Mouse (Mus musculus) embryonic facial prominence, embryonic 15.5 days (tissue): ENCODE results near the gene Mixl1. TPM values are rescaled to one million over a fixed set of nuclear protein-coding genes. Genes with fewer than 3 reads are reported as not detected.

Experiments
- ATAC-seq: fragments of 200-750 bp; cut with Nextera tagmentation; 2 replicates; pipeline ENCODE4 v1.8.0; 2017; ENCODE audit warnings: low read depth, moderate TSS enrichment; ENCODE audit not compliant: insufficient number of reproducible peaks, low FRiP score, low TSS enrichment
- H3K27ac ChIP-seq: fragments of 300-500 bp; sonication (generic); replicated peaks from 2 replicates; pipeline ENCODE4 v1.5.1; 2015; ENCODE audit warnings: mild to moderate bottlenecking, inconsistent platforms
- H3K27me3 ChIP-seq: fragments of 300-500 bp; sonication (generic); 2 replicates; pipeline ENCODE4 v1.6.1; 2015; ENCODE audit warnings: inconsistent platforms
- H3K36me3 ChIP-seq: fragments of 300-500 bp; sonication (generic); 2 replicates; pipeline ENCODE4 v1.6.1; 2015; ENCODE audit warnings: mild to moderate bottlenecking, inconsistent platforms
- H3K4me1 ChIP-seq: fragments of 300-500 bp; sonication (generic); 2 replicates; pipeline ENCODE4 v1.6.1; 2015; ENCODE audit warnings: inconsistent platforms
- H3K4me2 ChIP-seq: fragments of 300-500 bp; sonication (generic); replicated peaks from 2 replicates; pipeline ENCODE4 v1.6.1; 2015; ENCODE audit warnings: mild to moderate bottlenecking, inconsistent platforms
- H3K4me3 ChIP-seq: fragments of 300-500 bp; sonication (generic); replicated peaks from 2 replicates; pipeline ENCODE4 v1.5.1; 2015; ENCODE audit warnings: mild to moderate bottlenecking, inconsistent platforms
- H3K9ac ChIP-seq: fragments of 300-500 bp; sonication (generic); 2 replicates; pipeline ENCODE4 v1.6.1; 2015; ENCODE audit warnings: inconsistent platforms
- H3K9me3 ChIP-seq: fragments of 300-500 bp; sonication (generic); replicated peaks from 2 replicates; pipeline ENCODE4 v1.6.1; 2016; ENCODE audit warnings: inconsistent platforms
- WGBS: fragments of 180-500 bp; shearing (Covaris S2); methylation state at CpG from one replicate; pipeline ENCODE4 v1.1.7; 2015; 5-methylcytosine and 5-hydroxymethylcytosine counted together
- polyA plus RNA-seq: library from polyadenylated mRNA; unstranded; fragments of >200 nt; fragmentation: Nextera tagmentation; extraction: Ambion mirVana; gene quantifications from 2 replicates; pipeline ENCODE4 v1.2.1, GENCODE M21; 2015

The Mixl1 gene
- 0.11 and 0.14 TPM in 2 replicates for polyA plus RNA-seq

DNA sequence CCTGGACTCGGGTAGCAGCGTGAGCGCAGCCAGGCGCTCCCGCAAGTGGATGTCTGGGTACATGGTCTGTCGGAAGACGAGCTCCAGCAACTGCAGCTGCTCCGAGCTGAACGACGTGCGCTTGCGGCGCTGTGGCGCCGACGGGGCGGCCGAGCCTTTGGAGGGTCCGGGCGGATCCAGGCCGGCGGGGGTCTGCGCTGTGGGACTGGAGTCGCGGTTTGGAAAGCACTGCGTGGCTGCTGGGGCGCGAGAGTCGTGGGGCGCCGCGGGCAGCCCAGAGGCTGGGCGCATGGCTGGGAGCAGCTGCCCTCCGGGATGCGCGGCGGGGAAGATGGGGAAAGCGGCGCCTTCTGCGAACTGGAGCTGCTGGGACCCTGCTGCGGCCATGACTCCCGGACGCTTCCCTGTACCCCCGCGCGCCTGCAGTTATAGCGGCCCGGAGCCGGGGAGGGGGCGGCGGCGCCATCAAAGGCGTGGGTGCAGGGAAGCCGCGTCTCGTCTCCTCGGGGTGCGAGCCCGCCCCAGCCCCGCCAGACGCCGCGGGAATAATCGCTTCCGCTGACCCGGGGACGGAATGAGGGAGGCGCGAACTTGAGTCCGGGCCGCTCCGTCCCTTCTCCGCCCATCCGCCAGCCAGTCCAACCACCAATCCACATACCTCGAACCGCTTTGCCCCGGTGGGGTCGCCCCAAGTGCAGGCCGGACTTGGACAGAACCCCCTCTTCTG is at the start of gene Mixl1:
Mixl1 (minus strand) TSS at position 409 of the 727 bp plus-strand sequence.
- peaks cover 10% of the 10 kb centered on the region for H3K4me1 ChIP-seq
- under 1% methylated on average over 79 of the region's 79 CpGs for WGBS
- H3K36me3 ChIP-seq, result 0 out of 2 replicates have a peak, but pooled peaks cover 8% of the 10 kb centered on the region
- ATAC-seq, result 0 out of 2 replicates have a peak, but pooled peaks have one; percentile 24
- H3K4me2 ChIP-seq, result peak within 1 kb of the TSS; percentile 80
- H3K27me3 ChIP-seq, result peaks cover 52% of the 10 kb centered on the region
- no peak within 1 kb of the TSS for H3K27ac ChIP-seq
- peak within 1 kb of the TSS; percentile 42 for H3K4me3 ChIP-seq
- no peaks in the 10 kb centered on the region for H3K9me3 ChIP-seq
- H3K9ac ChIP-seq, result 0 out of 2 replicates have a peak within 1 kb of the TSS, but pooled peaks have one; percentile 16

DNA sequence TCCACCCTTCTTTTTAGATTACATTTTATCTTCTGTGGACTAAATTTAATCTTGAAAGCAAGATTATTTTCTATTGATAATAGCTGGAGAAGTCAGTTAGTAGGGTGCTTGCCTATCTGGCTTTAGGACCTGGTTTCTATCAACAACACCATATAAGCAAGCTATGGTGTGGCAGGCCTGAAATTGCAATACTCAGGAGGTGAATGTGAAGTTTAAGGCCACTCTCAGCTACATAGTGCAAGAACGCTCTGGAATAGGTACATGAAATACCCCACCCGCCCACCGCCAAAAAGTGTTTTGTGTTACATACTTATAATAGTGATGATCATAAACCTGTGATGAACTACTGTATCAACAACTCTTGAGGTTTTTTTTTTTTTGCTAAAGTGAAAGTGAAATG is 32.4 kb upstream of the Mixl1 start:
- WGBS, result 86% methylated on average over 3 of the region's 3 CpGs
- Histone ChIP-seq H3K36me3 (peaks cover 4% of the 10 kb centered on the region), H3K9me3 (no peaks in the 10 kb centered on the region), H3K4me3 (no peak overlapping the region), H3K9ac (no peak overlapping the region), H3K27me3 (no peaks in the 10 kb centered on the region), H3K27ac (no peak overlapping the region), H3K4me1 (peaks cover 19% of the 10 kb centered on the region), H3K4me2 (no peak overlapping the region)
- ATAC-seq, result no peak

DNA sequence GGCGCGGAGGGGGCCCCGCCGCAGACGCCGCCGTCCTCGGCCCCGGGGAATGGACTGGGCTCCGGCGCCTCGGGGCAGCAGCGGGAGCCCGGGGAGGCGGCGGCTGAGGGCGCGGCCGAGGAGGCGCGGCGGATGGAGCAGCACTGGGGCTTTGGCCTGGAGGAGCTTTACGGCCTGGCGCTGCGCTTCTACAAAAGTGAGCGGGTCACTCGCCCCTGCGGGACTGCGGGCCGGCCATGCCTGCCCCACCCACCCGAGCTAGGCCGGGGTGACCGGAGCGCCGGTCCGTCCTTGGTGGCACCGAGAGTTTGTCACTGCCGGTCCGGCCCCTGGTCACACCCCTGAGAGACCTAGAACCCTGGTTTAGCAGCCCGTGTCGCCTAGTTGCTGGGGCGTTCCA is 29.3 kb upstream of the Mixl1 start:
- WGBS, result under 1% methylated on average over 42 of the region's 42 CpGs

DNA sequence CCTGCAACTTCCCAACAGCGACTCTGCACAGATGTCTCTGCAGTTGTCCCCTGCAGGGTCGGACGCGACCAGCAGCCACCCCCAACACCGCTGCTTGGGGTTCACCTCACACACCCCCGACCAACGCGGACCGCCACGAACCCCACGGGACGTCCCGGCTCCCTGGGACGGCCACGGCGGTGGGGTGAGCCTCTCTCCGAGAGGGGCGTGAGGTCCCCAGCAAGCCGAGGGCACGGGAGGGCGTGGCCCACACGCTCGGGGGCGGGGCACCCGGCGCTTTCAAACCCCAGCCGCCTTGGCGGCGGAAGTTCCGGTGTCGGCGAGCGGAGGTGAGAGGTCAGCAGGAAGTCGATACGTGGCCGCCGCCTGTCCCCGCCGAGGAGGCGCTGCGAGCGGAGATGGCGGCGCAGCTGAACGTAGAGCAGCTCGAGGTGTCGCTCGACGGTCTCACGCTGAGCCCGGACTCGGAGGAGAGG is 28.9 kb upstream of the Mixl1 start, which contains the start of gene Acbd3:
Acbd3 (plus strand) TSS at position 340 of the 476 bp plus-strand sequence.
- Histone ChIP-seq H3K4me3 (peak within 1 kb of the TSS; percentile 99), H3K4me1 (peaks cover 19% of the 10 kb centered on the region), H3K27me3 (no peaks in the 10 kb centered on the region), H3K4me2 (peak within 1 kb of the TSS; percentile 73), H3K9me3 (no peaks in the 10 kb centered on the region), H3K36me3 (no peaks in the 10 kb centered on the region), H3K9ac (peak within 1 kb of the TSS; percentile 98), H3K27ac (peak within 1 kb of the TSS; percentile 93)
- under 1% methylated on average over 52 of the region's 52 CpGs for WGBS
- ATAC-seq, result peak; percentile 92

More for the DNA sequence above, 29.3 kb upstream of the Mixl1 start:
- H3K27ac ChIP-seq, result peak overlapping the region; percentile 93
- no peak; the same call in 1 of the 2 replicates for ATAC-seq
- H3K4me2 ChIP-seq, result peak overlapping the region; percentile 73
- H3K27me3 ChIP-seq, result no peaks in the 10 kb centered on the region
- H3K36me3 ChIP-seq, result no peaks in the 10 kb centered on the region
- peak overlapping the region; percentile 98 for H3K9ac ChIP-seq
- H3K4me3 ChIP-seq, result peak overlapping the region; percentile 99
- H3K9me3 ChIP-seq, result no peaks in the 10 kb centered on the region
- H3K4me1 ChIP-seq, result peaks cover 19% of the 10 kb centered on the region

DNA sequence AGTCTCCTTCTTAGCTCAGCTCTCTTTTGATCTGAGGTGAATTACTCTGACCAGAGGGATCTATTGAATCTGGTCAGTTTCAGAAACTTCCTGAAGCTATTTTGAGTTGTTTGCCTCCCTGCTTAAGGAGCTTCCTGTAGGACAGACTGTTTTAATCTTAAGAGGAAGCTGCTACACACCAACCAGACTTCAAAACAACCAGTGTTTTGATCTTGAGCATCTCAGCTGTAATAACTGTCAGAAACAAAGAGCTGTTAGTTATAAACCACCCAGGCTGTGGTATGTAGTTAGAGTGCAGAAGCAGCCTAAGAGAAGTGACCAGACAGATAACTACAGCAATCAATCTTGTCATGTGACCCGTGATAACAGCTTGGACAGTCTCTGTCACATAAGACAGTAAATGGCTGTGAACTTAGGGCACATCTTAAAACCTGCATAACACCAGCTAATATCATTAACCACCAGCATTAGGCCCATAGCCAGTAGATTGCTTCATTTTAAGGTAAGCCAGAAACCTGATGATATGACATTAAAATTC is 26.9 kb upstream of the Mixl1 start:
- Histone ChIP-seq H3K4me2 (no peak overlapping the region), H3K9ac (no peak overlapping the region), H3K27ac (no peak overlapping the region), H3K9me3 (no peaks in the 10 kb centered on the region), H3K4me3 (no peak overlapping the region), H3K4me1 (peaks cover 17% of the 10 kb centered on the region), H3K36me3 (no peaks in the 10 kb centered on the region), H3K27me3 (no peaks in the 10 kb centered on the region)
- no peak for ATAC-seq
- WGBS, result 63% methylated on average over 1 of the region's 1 CpGs

DNA sequence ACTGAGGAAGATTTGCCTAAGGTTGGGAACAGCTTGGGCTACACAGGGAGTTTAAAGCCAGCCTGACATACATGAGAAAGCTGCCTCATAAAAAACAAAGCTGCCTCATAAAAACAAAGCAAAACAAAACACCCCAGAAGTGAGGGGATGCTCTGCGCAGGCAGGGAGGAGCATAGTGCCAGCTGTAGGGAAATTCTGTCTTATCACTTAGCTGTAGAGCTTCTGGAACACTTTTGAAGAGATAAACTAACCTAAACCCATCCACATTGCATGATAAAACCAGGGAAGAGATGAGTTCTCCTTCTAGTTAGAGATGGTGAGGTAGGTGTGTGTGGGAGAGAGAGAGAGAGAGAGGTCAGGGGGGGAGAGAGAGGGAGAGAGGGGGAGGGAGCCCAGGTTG is 25.8 kb upstream of the Mixl1 start:
- H3K4me1 ChIP-seq, result peaks cover 7% of the 10 kb centered on the region
- H3K36me3 ChIP-seq, result no peaks in the 10 kb centered on the region
- no peak for ATAC-seq
- no peak overlapping the region for H3K4me2 ChIP-seq
- H3K9ac ChIP-seq, result no peak overlapping the region
- no peaks in the 10 kb centered on the region for H3K27me3 ChIP-seq
- no peak overlapping the region for H3K27ac ChIP-seq
- no peak overlapping the region for H3K4me3 ChIP-seq
- H3K9me3 ChIP-seq, result no peaks in the 10 kb centered on the region
- WGBS, result 69% methylated on average over 1 of the region's 1 CpGs

DNA sequence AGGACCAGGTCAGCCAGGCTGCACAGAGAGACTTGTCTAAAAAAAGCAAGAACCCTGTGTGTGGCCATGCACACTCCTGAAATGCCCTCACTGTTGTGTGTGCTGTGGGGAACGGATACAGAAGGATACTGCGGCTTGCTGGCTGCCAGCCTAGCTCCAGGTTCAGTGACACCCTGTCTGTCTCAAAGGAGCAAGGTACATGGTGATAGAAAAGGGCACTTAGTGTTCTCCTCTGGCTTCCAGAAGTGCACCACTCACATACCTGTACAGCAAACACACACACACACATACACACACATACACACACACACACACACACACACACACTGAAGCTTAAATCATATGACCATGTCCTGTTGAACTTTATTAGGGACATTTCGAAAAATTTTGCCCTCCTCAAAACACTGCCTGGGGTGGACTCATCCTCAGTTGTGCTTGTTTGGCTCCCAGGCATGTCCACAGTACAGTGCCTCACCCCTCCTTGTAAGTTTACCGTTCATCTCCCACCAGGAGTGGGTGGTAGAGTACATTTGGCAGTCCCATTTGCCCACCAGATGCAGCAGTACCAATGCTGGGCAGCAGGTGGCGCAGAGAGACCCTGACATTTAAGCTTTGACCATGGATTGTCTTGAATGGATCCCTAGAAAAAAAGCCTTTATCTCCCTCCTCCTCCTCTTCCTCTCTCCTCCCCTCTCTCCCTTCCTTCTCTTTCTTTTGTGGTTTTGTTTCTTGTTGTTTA is 23.3 kb upstream of the Mixl1 start:
- no peaks in the 10 kb centered on the region for H3K4me1 ChIP-seq
- H3K36me3 ChIP-seq, result no peaks in the 10 kb centered on the region
- no peak overlapping the region for H3K4me2 ChIP-seq
- H3K4me3 ChIP-seq, result no peak overlapping the region
- no peak for ATAC-seq
- WGBS, result 42% methylated on average over 5 of the region's 5 CpGs
- H3K27ac ChIP-seq, result no peak overlapping the region
- no peaks in the 10 kb centered on the region for H3K9me3 ChIP-seq
- H3K27me3 ChIP-seq, result no peaks in the 10 kb centered on the region
- H3K9ac ChIP-seq, result no peak overlapping the region

DNA sequence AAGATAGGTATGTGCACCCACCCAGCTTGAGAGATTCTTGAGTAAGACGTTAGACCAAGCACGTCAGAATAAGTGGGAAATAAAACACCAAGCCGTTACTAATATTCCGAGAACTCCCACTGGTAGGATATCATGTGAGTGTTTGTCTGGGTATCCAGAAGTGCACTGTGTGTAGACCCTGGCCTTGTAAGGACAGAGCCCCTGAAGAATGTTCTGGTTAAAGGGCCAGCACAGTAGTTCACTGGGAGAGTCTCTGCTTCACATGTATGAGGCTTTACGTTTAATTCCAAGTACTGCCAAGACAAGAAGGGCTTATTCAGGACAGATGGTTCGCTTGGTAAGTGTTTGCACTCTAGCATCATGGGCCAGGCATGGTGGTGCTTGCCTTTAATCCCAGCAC is 22.6 kb upstream of the Mixl1 start:
- Histone ChIP-seq H3K4me2 (no peak overlapping the region), H3K9ac (no peak overlapping the region), H3K27me3 (no peaks in the 10 kb centered on the region), H3K4me3 (no peak overlapping the region), H3K27ac (no peak overlapping the region), H3K36me3 (no peaks in the 10 kb centered on the region), H3K4me1 (no peaks in the 10 kb centered on the region), H3K9me3 (no peaks in the 10 kb centered on the region)
- ATAC-seq, result no peak
- 77% methylated on average over 6 of the region's 6 CpGs for WGBS

DNA sequence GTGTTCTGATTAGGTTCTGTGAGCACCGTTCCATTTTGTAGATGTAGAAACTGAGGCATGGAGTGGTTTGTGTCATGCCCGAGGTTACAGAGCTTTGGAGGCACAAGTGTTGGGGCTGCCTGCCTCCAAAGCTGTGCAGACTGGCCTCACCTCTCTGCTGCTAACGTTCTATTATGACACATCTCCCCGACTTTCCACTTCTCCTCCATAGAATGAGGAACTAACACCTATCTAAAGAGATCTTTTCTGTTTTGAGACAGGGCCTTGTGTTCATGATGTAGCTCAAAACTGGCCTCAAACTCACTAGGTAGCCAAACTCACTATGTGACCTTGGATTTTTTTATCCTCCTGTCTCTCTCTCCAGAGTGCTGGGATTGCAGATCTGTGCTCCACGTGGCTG is 21.9 kb upstream of the Mixl1 start:
- WGBS, result 76% methylated on average over 5 of the region's 5 CpGs

DNA sequence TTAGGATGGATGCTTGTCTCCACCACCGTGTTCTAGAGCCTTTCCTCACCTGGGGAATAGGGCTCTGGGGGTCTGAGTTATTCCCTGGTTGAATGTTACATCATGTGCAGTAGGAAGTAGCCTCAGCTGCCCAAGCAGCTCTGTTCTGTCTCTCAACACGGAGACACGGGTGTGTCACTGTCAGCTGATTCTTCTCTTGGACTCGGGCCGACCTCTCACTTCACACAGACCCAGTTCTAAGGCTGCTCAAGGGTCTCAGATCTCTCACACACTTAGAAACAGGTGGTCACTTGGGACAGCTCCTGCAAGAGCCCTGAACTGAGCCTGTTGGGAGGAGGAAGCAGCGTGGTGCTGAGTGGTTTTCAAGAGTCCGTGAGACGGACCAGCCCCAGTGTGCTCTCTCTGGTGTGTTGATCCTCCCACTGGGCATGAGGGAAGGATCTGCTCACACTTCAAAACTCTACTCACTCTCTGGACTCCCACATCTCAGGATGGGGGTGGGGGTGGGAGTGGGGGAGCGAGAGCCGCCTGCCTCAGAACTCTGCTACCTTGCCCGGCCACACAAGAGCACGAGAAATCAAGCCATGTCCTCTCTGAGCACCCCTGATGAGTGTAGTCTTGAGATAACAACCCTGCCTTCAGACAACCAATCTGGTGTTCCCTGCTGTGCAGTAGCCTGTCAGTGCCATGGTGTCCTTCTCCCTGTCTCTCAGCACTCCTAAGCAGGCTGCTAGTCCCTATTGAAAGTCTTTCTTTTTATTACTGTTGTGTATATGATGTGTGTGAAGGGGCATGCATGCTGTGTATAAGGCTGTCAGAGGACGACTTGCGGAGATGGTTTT is 12.3 kb upstream of the Mixl1 start:
- Histone ChIP-seq H3K27ac (no peak overlapping the region), H3K4me3 (no peak overlapping the region), H3K4me2 (no peak overlapping the region), H3K9ac (no peak overlapping the region), H3K36me3 (no peaks in the 10 kb centered on the region), H3K9me3 (no peaks in the 10 kb centered on the region), H3K4me1 (no peaks in the 10 kb centered on the region), H3K27me3 (no peaks in the 10 kb centered on the region)
- 72% methylated on average over 14 of the region's 14 CpGs for WGBS
- no peak for ATAC-seq

More for the DNA sequence above, 21.9 kb upstream of the Mixl1 start:
- no peak overlapping the region for H3K27ac ChIP-seq
- H3K4me2 ChIP-seq, result no peak overlapping the region
- no peak overlapping the region for H3K4me3 ChIP-seq
- H3K9ac ChIP-seq, result no peak overlapping the region
- no peak for ATAC-seq
- H3K9me3 ChIP-seq, result no peaks in the 10 kb centered on the region
- H3K36me3 ChIP-seq, result no peaks in the 10 kb centered on the region
- H3K27me3 ChIP-seq, result no peaks in the 10 kb centered on the region
- no peaks in the 10 kb centered on the region for H3K4me1 ChIP-seq
